Mouse (Mus musculus): Measurements from ENCODE around the gene Mdp1. TPM values are rescaled to one million over a fixed set of nuclear protein-coding genes. Genes with fewer than 3 reads are reported as not detected.
A peak's percentile ranks its signal among the peaks of the same experiment; 100 is the strongest.

Gene Mdp1
- polyA plus RNA-seq, 1 experiment: 33.2 TPM

- Histone ChIP-seq H3K4me3 (ENCODE audit: low read depth, low read length) (no peak within 1 kb of the TSS), H3K9ac (ENCODE audit: low read depth, poor library complexity, severe bottlenecking) (no peak within 1 kb of the TSS), H3K27ac (ENCODE audit: insufficient read depth, low read length) (no peak within 1 kb of the TSS), H3K9me3 (replicated peaks; ENCODE audit: control insufficient read depth, insufficient read depth, low read length, poor library complexity, severe bottlenecking) (no peaks in the 10 kb centered on the region), H3K4me1 (ENCODE audit: control insufficient read depth, insufficient read depth, low read length) (peaks cover 4% of the 10 kb centered on the region), H3K36me3 (ENCODE audit: control insufficient read depth, insufficient read depth, low read length, poor library complexity, severe bottlenecking) (peaks cover 11% of the 10 kb centered on the region), H3K27me3 (ENCODE audit: control insufficient read depth, insufficient read depth, low read length, poor library complexity, severe bottlenecking) (no peaks in the 10 kb centered on the region)
- TF ChIP-seq EP300 (IDR thresholded peaks at IDR 0.05; ENCODE audit: insufficient read depth, low read depth, low read length) (no peak), POLR2A (IDR thresholded peaks at IDR 0.05; ENCODE audit: insufficient read depth, low read length) (no peak), CTCF (IDR thresholded peaks at IDR 0.05; ENCODE audit: low read depth, low read length) (no peak)
Measured at GRCm38 (mm10) chr14:55637795-55638194, 22.5 kb downstream of the Mdp1 start, which contains the start of gene Gm49378. Gene Gm49378 (minus strand): TSS chr14:55637895.

DNA sequence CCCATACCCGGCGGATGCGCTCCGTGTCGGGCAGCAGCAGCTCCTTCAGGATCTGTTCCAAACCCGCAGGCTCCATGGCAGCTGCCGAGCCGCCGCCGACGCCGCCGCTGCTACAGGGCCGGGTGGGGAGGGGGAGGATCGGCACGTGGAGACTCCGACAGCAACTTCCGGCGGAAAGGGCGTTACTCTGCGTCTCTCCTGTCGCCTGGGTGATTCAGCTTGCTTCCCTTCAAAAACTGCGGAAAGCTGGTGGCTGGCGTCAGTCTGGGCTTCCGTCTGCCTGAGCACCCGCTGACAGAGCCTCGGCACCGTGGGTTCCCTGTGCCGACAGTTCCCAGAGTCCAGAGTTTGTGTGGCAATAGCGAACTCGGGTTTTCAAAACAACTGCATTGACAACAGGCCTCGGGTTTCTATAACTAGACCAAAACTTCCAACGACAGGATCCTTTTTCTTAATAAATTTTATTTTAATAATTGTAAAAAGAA, 24.7 kb downstream of the Mdp1 start, which contains the start of gene Ipo4:
Ipo4 (minus strand) TSS at position 435 of the 485 bp plus-strand sequence.
- Histone ChIP-seq H3K4me3 (ENCODE audit: low read depth, low read length) (peak within 1 kb of the TSS; percentile 64), H3K36me3 (ENCODE audit: control insufficient read depth, insufficient read depth, low read length, poor library complexity, severe bottlenecking) (peaks cover 17% of the 10 kb centered on the region), H3K4me1 (ENCODE audit: control insufficient read depth, insufficient read depth, low read length) (peaks cover 4% of the 10 kb centered on the region), H3K9ac (ENCODE audit: low read depth, poor library complexity, severe bottlenecking) (peak within 1 kb of the TSS; percentile 70), H3K27me3 (ENCODE audit: control insufficient read depth, insufficient read depth, low read length, poor library complexity, severe bottlenecking) (no peaks in the 10 kb centered on the region), H3K9me3 (replicated peaks; ENCODE audit: control insufficient read depth, insufficient read depth, low read length, poor library complexity, severe bottlenecking) (no peaks in the 10 kb centered on the region), H3K27ac (ENCODE audit: insufficient read depth, low read length) (no peak within 1 kb of the TSS)
- no peak for TF ChIP-seq POLR2A (IDR thresholded peaks at IDR 0.05; ENCODE audit: insufficient read depth, low read length)

GRCm38 (mm10) chr14:55634874-55635522, 25.3 kb downstream of the Mdp1 start:
- peak overlapping the region; percentile 70 for H3K9ac ChIP-seq (ENCODE audit: low read depth, poor library complexity, severe bottlenecking)
- H3K27ac ChIP-seq (ENCODE audit: insufficient read depth, low read length): no peak overlapping the region
- peak overlapping the region; percentile 64 for H3K4me3 ChIP-seq (ENCODE audit: low read depth, low read length)
- H3K36me3 ChIP-seq (ENCODE audit: control insufficient read depth, insufficient read depth, low read length, poor library complexity, severe bottlenecking): peaks cover 23% of the 10 kb centered on the region
- H3K27me3 ChIP-seq (ENCODE audit: control insufficient read depth, insufficient read depth, low read length, poor library complexity, severe bottlenecking): no peaks in the 10 kb centered on the region
- TF ChIP-seq POLR2A (IDR thresholded peaks at IDR 0.05; ENCODE audit: insufficient read depth, low read length) (no peak), CTCF (IDR thresholded peaks at IDR 0.05; ENCODE audit: low read depth, low read length) (no peak), EP300 (IDR thresholded peaks at IDR 0.05; ENCODE audit: insufficient read depth, low read depth, low read length) (no peak)
- peaks cover 4% of the 10 kb centered on the region for H3K4me1 ChIP-seq (ENCODE audit: control insufficient read depth, insufficient read depth, low read length)
- H3K9me3 ChIP-seq (replicated peaks; ENCODE audit: control insufficient read depth, insufficient read depth, low read length, poor library complexity, severe bottlenecking): no peaks in the 10 kb centered on the region

DNA sequence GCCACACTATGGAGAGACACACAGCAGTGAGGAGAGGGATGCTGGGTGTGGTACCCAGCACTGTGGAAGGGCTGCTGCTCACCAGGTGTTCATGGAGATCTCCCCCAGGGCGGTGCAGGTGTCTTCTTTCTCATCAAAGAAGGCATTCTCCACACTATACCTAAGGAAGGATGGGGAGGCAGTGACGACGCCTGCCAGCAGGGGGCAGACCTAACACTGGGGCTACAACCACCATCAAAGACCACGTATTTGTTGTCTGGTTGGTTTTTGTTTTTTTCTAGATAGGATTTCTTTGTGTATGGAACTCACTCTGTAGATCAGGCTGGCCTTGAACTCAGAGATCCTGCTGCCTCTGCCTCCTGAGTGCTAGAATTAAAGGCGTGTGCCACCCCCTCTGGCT, 31.0 kb downstream of the Mdp1 start:
- H3K4me1 ChIP-seq (ENCODE audit: control insufficient read depth, insufficient read depth, low read length): peaks cover 4% of the 10 kb centered on the region
- H3K27me3 ChIP-seq (ENCODE audit: control insufficient read depth, insufficient read depth, low read length, poor library complexity, severe bottlenecking): no peaks in the 10 kb centered on the region
- TF ChIP-seq EP300 (IDR thresholded peaks at IDR 0.05; ENCODE audit: insufficient read depth, low read depth, low read length) (no peak), CTCF (IDR thresholded peaks at IDR 0.05; ENCODE audit: low read depth, low read length) (peak; percentile 88), POLR2A (IDR thresholded peaks at IDR 0.05; ENCODE audit: insufficient read depth, low read length) (no peak)
- no peak overlapping the region for H3K9ac ChIP-seq (ENCODE audit: low read depth, poor library complexity, severe bottlenecking)
- no peak overlapping the region for H3K27ac ChIP-seq (ENCODE audit: insufficient read depth, low read length)
- H3K4me3 ChIP-seq (ENCODE audit: low read depth, low read length): no peak overlapping the region
- peaks cover 39% of the 10 kb centered on the region for H3K36me3 ChIP-seq (ENCODE audit: control insufficient read depth, insufficient read depth, low read length, poor library complexity, severe bottlenecking)
- no peaks in the 10 kb centered on the region for H3K9me3 ChIP-seq (replicated peaks; ENCODE audit: control insufficient read depth, insufficient read depth, low read length, poor library complexity, severe bottlenecking)

DNA sequence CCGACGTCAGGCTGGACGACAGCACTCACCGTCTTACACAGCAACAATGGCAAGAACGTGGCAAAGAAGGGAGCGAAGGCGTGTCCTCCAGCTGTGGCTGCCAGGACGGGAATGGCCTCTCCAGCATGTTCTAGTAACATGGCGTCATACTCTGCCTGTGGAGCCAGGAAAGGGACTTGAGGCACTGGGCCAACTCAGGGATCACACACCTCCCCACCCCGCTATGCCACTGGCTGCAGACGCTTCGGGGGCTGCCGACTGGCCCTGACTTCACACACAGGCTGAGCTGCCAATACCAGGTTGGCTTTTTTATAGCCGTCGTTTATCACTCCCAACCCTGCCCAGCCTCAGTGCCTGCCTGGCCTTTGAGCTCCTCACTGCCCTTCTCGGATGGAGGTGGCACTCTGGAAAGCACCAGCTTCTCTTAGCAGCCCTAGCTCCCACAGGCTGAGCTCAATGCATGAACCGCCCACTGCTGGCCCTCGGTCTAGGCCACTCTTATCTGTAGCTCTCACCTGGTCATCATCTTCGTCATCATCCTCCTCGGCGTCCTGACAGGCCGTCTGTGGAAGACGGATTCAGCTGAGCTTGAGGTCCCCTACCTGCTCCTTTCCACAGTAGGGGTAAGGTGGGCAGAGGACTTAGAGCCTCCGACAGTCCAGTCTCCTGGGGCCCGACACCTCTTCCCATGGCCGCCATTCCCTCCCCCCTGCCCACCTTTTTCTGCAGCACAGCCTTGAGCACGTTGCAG, 32.1 kb downstream of the Mdp1 start:
- TF ChIP-seq CTCF (IDR thresholded peaks at IDR 0.05; ENCODE audit: low read depth, low read length) (no peak), EP300 (IDR thresholded peaks at IDR 0.05; ENCODE audit: insufficient read depth, low read depth, low read length) (no peak), POLR2A (IDR thresholded peaks at IDR 0.05; ENCODE audit: insufficient read depth, low read length) (no peak)
- no peak overlapping the region for H3K4me3 ChIP-seq (ENCODE audit: low read depth, low read length)
- H3K27ac ChIP-seq (ENCODE audit: insufficient read depth, low read length): no peak overlapping the region
- H3K36me3 ChIP-seq (ENCODE audit: control insufficient read depth, insufficient read depth, low read length, poor library complexity, severe bottlenecking): peaks cover 34% of the 10 kb centered on the region
- H3K9ac ChIP-seq (ENCODE audit: low read depth, poor library complexity, severe bottlenecking): no peak overlapping the region
- no peaks in the 10 kb centered on the region for H3K27me3 ChIP-seq (ENCODE audit: control insufficient read depth, insufficient read depth, low read length, poor library complexity, severe bottlenecking)
- no peaks in the 10 kb centered on the region for H3K4me1 ChIP-seq (ENCODE audit: control insufficient read depth, insufficient read depth, low read length)
- no peaks in the 10 kb centered on the region for H3K9me3 ChIP-seq (replicated peaks; ENCODE audit: control insufficient read depth, insufficient read depth, low read length, poor library complexity, severe bottlenecking)
